Mouse (Mus musculus): ENCODE results near the gene Irf1. TPM values are rescaled to one million over a fixed set of nuclear protein-coding genes. Genes with fewer than 3 reads are reported as not detected.

The Irf1 gene
- polyA plus RNA-seq, 1 experiment from 2014 or later = 8.2 TPM

Small RNA genes lying within 50 kb of the gene (microRNA-seq; reads per million reads assigned to microRNA genes)
- gene Mir7671 = not detected

Other genes with a start within 250 kb of the Irf1 start
- 52.0 and 69.4 TPM in 2 replicates for gene Kif3a, start 202.6 kb upstream of the Irf1 start, polyA plus RNA-seq (2016; fragmentation: Nextera tagmentation; extraction: Ambion mirVana)
- gene Il4, start 151.3 kb upstream of the Irf1 start, polyA plus RNA-seq (2016; fragmentation: Nextera tagmentation; extraction: Ambion mirVana) = 0.40 and 0.58 TPM in 2 replicates
- not detected in 2 replicates for gene Il13, start 135.3 kb upstream of the Irf1 start, polyA plus RNA-seq (2016; fragmentation: Nextera tagmentation; extraction: Ambion mirVana)
- gene Rad50, start 62.7 kb upstream of the Irf1 start, polyA plus RNA-seq (2016; fragmentation: Nextera tagmentation; extraction: Ambion mirVana) = 24.2 and 28.1 TPM in 2 replicates
- not detected in 2 replicates for gene Il5, start 49.2 kb upstream of the Irf1 start, polyA plus RNA-seq (2016; fragmentation: Nextera tagmentation; extraction: Ambion mirVana)
- not detected in 2 replicates for gene Gm17334, start 3.2 kb downstream of the Irf1 start, polyA plus RNA-seq (2016; fragmentation: Nextera tagmentation; extraction: Ambion mirVana)
- gene Gm12216, start 89.2 kb downstream of the Irf1 start, polyA plus RNA-seq (2016; fragmentation: Nextera tagmentation; extraction: Ambion mirVana) = 0.41 TPM in 1 of 2 replicates, not detected in the other
- 4.8 and 4.9 TPM in 2 replicates for gene Slc22a5, start 121.6 kb downstream of the Irf1 start, polyA plus RNA-seq (2016; fragmentation: Nextera tagmentation; extraction: Ambion mirVana)
- gene Slc22a21, start 210.3 kb downstream of the Irf1 start, polyA plus RNA-seq (2016; fragmentation: Nextera tagmentation; extraction: Ambion mirVana) = 2.4 and 2.8 TPM in 2 replicates